Mouse (Mus musculus): ENCODE results near the gene Hprt. TPM values are rescaled to one million over a fixed set of nuclear protein-coding genes. Genes with fewer than 3 reads are reported as not detected.
"Not testable (repeated sequence)": the region's sequence is repeated elsewhere in the genome, so short reads cannot be mapped to it uniquely, and the experiment has no call there.

Hprt gene
- polyA plus RNA-seq, 1 experiment from 2014 or later, result 162 TPM

DNA sequence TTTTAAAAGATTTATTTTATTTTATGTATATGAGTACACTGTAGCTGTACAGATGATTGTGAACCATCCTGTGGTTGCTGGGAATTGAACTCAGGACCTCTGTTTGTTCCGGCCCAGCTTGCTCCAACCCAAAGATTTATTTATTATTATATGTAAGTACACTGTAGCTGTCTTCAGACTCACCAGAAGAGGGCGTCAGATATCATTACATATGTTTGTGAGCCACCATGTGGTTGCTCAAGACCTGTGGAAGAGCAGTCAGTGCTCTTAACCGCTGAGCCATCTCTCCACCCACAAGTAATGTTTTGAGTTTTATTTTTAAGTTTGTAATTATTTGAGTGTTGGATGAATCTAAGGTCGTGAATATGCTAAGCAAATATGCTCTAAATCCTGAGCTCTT, 16.9 kb downstream of the Hprt start:
- H3K36me3 ChIP-seq; H3K9ac ChIP-seq; H3K4me3 ChIP-seq; H3K4me1 ChIP-seq; H3K4me2 ChIP-seq; H3K9me3 ChIP-seq; H3K27ac ChIP-seq; ATAC-seq (ENCODE audit: insufficient number of reproducible peaks, low FRiP score, low TSS enrichment, low read depth); H3K27me3 ChIP-seq: not testable (repeated sequence)
- 62% methylated on average over 4 of the region's 4 CpGs for WGBS

DNA sequence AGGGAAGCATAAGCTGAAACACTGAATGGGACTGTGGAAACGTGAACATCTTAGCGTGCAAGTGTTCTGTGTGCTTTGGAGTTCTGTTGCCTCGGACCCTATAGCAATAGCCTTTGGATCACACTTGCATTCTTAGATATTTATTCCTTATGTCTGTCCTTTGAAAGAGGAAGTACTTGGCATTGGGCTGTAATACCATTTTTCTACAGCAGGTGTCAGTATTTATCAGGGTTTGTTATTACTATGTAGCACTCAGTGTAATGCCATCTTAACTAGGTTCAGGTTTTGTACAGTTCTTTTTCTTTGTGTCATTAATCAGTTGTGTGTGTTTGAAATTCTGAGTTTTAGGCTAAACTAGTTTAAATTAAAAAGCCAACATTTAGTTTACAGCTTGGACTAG, 18.1 kb downstream of the Hprt start:
- whole genome bisulfite sequencing, result 47% methylated on average over 3 of the region's 3 CpGs
- H3K4me2 ChIP-seq, result no peak overlapping the region
- H3K27ac ChIP-seq, result no peak overlapping the region
- H3K4me3 ChIP-seq, result no peak overlapping the region
- H3K27me3 ChIP-seq, result no peaks in the 10 kb centered on the region
- H3K36me3 ChIP-seq, result 0 out of 2 replicates have a peak, but pooled peaks cover under 1% of the 10 kb centered on the region
- no peaks in the 10 kb centered on the region for H3K9me3 ChIP-seq
- ATAC-seq (ENCODE audit: insufficient number of reproducible peaks, low FRiP score, low TSS enrichment, low read depth), result no peak
- no peak overlapping the region for H3K9ac ChIP-seq
- H3K4me1 ChIP-seq, result no peaks in the 10 kb centered on the region

DNA sequence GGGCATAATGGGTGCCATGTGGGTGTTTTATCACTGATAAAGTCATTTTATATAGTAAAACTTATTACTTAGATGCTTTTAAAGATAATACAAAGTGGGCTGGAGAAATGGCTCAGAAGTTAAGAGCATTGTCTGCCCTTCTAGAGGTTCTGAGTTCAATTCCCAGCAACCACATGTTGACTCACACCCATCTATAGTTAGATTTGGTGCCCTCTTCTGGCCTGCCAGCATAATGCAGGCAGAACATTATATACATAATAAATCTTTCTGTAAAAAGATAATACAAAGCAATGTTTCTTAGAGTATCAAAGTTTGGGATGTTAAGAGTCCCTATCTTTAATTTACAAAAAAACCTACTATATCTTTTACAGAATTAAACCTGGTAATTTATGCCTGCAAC, 27.6 kb downstream of the Hprt start:
- Histone ChIP-seq H3K9me3 (no peaks in the 10 kb centered on the region), H3K36me3 (no peaks in the 10 kb centered on the region; the same call in 1 of the 2 replicates), H3K4me3 (no peak overlapping the region), H3K9ac (no peak overlapping the region), H3K4me1 (no peaks in the 10 kb centered on the region), H3K27me3 (no peaks in the 10 kb centered on the region), H3K4me2 (no peak overlapping the region), H3K27ac (no peak overlapping the region)
- no peak for ATAC-seq (ENCODE audit: insufficient number of reproducible peaks, low FRiP score, low TSS enrichment, low read depth)

DNA sequence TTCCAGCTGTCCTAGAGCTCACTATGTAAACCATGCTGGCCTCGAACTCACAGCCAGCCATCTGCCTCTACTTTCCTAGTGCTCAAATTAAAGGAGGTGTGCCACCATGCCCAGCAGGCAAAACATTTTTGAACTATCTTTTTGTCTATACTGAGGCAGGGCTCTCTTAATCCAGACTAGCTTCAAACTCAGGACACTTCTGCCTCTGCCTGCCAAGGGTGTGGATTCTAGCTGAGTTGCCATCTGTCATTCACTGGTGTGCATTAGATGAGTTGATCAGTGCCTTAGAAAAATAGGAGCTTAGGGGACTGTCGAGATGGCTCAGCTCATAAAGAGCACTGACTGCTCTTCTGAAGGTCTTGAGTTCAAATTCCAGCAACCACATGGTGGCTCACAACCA, 35.1 kb downstream of the Hprt start:
- 90% methylated on average over 2 of the region's 2 CpGs for WGBS
- no peaks in the 10 kb centered on the region for H3K27me3 ChIP-seq
- no peaks in the 10 kb centered on the region for H3K4me1 ChIP-seq
- H3K36me3 ChIP-seq, result no peaks in the 10 kb centered on the region
- no peak for ATAC-seq (ENCODE audit: insufficient number of reproducible peaks, low FRiP score, low TSS enrichment, low read depth)
- no peak overlapping the region for H3K9ac ChIP-seq
- no peak overlapping the region for H3K27ac ChIP-seq
- no peaks in the 10 kb centered on the region for H3K9me3 ChIP-seq
- no peak overlapping the region for H3K4me3 ChIP-seq
- no peak overlapping the region for H3K4me2 ChIP-seq

DNA sequence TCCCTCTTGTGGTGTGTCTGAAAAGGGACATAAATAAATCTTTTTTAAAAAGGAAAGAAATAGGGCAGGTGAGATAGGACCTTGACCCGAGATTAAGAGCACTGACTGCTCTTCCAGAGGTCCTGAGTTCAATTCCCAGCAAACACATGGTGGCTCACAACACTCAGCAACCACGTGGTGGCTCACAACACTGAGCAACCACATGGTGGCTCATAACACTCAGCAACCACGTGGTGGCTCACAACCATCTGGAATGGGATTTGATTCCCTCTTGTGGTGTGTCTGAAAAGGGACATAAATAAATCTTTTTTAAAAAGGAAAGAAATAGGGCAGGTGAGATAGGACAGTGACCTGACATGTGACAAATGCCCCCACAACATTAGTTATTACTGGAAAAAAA, 36.3 kb downstream of the Hprt start:
- not testable (repeated sequence) for H3K27me3 ChIP-seq; ATAC-seq (ENCODE audit: insufficient number of reproducible peaks, low FRiP score, low TSS enrichment, low read depth)
- 22% methylated on average over 3 of the region's 3 CpGs for WGBS

DNA sequence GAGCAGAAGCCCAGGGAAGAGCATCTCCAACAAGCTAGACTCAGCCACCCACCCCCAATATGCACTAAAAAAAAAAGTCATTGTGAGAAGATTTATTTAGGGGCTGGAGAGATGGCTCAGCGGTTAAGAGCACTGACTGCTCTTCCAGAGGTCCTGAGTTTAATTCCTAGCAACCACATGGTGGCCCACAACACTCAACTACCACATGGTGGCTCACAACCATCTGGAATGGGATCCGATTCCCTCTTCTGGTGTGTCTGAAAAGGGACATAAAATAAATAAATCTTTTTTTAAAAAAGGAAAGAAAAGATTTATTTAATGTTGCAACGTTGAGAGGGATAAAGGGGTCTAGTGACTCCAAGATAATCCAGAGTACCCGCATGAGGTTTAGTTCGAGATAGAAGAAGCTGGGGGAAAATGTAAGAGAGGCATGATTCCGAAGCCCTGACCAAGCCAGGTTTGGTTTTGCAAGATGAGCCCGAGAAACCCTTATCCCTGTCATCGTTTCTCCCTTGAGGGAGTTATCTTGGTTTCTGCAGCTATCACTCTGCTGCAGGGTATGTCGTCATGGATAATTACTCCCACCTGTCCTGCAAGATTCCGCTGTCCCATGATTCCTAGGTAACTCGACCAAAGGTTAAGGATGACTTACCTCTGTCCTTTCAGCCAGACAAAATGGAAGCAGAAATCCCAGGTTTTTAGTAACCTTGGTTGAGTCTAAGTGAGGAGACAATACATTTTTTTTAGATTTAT, 37.7 kb downstream of the Hprt start:
- H3K27ac ChIP-seq, result no peak overlapping the region
- no peaks in the 10 kb centered on the region for H3K9me3 ChIP-seq
- no peaks in the 10 kb centered on the region for H3K36me3 ChIP-seq
- 48% methylated on average over 11 of the region's 11 CpGs for WGBS
- no peak for ATAC-seq (ENCODE audit: insufficient number of reproducible peaks, low FRiP score, low TSS enrichment, low read depth)
- H3K4me3 ChIP-seq, result no peak overlapping the region
- no peaks in the 10 kb centered on the region for H3K27me3 ChIP-seq
- no peak overlapping the region for H3K4me2 ChIP-seq
- H3K9ac ChIP-seq, result no peak overlapping the region
- H3K4me1 ChIP-seq, result no peaks in the 10 kb centered on the region

More for the DNA sequence above, 36.3 kb downstream of the Hprt start:
- not testable (repeated sequence) for H3K27ac ChIP-seq, H3K9ac ChIP-seq, H3K9me3 ChIP-seq, H3K4me2 ChIP-seq, H3K4me3 ChIP-seq, H3K4me1 ChIP-seq, H3K36me3 ChIP-seq

DNA sequence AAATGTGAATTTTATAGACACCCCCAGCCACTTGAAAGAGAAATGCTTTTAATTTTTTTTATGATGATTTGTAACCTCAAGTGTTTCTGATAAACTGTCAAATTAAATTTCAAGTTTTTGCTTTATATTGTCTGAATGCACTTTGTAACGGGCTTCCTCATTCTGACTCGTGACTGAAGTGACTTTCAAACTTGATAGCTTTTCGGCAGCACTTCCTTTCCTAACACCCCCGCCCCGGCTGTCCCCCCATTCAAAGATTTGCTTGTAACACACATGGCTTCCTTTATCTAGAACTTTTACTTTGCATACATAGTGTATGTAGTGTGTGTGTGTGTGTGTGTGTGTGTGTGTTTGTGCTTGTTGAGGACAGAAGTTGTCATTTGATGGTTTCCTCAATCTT, 41.6 kb downstream of the Hprt start:
- no peaks in the 10 kb centered on the region for H3K36me3 ChIP-seq
- no peak overlapping the region for H3K9ac ChIP-seq
- no peaks in the 10 kb centered on the region for H3K4me1 ChIP-seq
- WGBS, result 59% methylated on average over 5 of the region's 5 CpGs
- no peak overlapping the region for H3K4me3 ChIP-seq
- no peak overlapping the region for H3K4me2 ChIP-seq
- no peak overlapping the region for H3K27ac ChIP-seq
- H3K27me3 ChIP-seq, result no peaks in the 10 kb centered on the region
- no peak for ATAC-seq (ENCODE audit: insufficient number of reproducible peaks, low FRiP score, low TSS enrichment, low read depth)
- no peaks in the 10 kb centered on the region for H3K9me3 ChIP-seq

DNA sequence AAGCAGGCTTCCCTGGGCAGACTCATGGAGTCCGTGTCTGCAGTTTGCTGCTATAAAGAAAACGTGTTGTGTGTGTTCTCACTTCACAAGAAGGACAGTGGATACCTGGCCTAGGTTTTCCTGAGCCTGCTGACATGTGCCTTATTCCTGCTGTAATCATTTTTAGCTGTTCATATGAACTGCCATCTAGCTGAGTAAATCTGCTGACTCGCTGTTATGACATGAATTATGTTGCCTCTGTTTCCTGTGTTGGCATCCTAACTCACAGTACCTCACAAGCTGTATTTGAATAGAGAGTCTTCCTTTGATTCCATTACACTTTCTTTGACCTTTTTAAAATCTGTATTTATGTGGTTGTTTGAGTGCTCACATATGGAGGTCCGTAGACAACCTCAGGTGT, 50.3 kb downstream of the Hprt start:
- no peak for ATAC-seq (ENCODE audit: insufficient number of reproducible peaks, low FRiP score, low TSS enrichment, low read depth)
- Histone ChIP-seq H3K27me3 (no peaks in the 10 kb centered on the region), H3K27ac (no peak overlapping the region), H3K36me3 (no peaks in the 10 kb centered on the region), H3K9ac (no peak overlapping the region), H3K4me2 (no peak overlapping the region), H3K4me3 (no peak overlapping the region), H3K9me3 (no peaks in the 10 kb centered on the region), H3K4me1 (no peaks in the 10 kb centered on the region)
- 80% methylated on average over 4 of the region's 4 CpGs for WGBS

DNA sequence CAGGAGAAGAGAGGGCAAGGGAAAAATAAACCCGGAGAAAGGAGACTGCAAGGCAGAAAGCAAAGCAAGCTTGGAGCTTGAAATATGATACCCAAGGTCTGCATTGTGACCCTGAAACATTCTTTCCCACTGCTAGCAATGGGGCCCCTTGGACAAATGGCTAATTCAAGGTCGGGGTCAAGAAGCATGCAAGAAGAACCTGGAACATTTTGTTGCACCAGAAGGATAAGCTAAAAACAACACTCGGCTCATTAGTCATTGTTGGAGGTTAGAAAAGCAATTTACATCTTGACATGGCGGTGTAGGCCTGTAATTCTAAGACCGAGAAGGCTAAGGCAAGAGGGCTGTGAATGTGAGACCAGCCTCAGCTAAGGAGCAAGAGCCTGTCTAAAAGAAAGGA, 51.7 kb downstream of the Hprt start:
- H3K9me3 ChIP-seq, result no peaks in the 10 kb centered on the region
- 52% methylated on average over 5 of the region's 5 CpGs for WGBS

DNA sequence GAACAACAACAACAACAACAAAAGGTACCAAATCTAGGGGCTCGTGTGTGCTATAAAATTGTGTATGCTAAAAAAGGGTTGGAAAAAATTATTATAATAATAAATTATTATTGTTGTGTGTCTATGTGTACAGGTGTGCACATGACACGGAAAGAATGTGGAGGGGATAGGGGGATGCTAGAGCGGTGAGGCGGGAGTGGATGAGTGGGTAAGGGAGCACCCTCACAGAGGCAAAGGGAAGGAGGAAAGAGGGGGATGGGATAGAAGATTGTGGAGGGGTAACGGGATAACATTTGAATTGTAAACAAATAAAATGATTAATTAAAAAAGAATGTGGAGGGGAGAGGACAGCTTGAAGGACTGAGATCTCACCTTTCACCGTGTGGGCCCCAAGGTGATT, 52.2 kb downstream of the Hprt start:
- ATAC-seq (ENCODE audit: insufficient number of reproducible peaks, low FRiP score, low TSS enrichment, low read depth), result no peak
- Histone ChIP-seq H3K36me3 (no peaks in the 10 kb centered on the region), H3K27me3 (no peaks in the 10 kb centered on the region), H3K4me1 (peaks cover under 1% of the 10 kb centered on the region), H3K4me3 (no peak overlapping the region), H3K4me2 (no peak overlapping the region), H3K27ac (no peak overlapping the region), H3K9ac (no peak overlapping the region), H3K9me3 (no peaks in the 10 kb centered on the region)
- 85% methylated on average over 6 of the region's 6 CpGs for WGBS

More for the DNA sequence above, 51.7 kb downstream of the Hprt start:
- no peak overlapping the region for H3K4me3 ChIP-seq
- H3K9ac ChIP-seq, result no peak overlapping the region
- no peaks in the 10 kb centered on the region for H3K27me3 ChIP-seq
- no peaks in the 10 kb centered on the region for H3K4me1 ChIP-seq
- H3K27ac ChIP-seq, result no peak overlapping the region
- no peaks in the 10 kb centered on the region for H3K36me3 ChIP-seq
- H3K4me2 ChIP-seq, result no peak overlapping the region
- ATAC-seq (ENCODE audit: insufficient number of reproducible peaks, low FRiP score, low TSS enrichment, low read depth), result no peak

DNA sequence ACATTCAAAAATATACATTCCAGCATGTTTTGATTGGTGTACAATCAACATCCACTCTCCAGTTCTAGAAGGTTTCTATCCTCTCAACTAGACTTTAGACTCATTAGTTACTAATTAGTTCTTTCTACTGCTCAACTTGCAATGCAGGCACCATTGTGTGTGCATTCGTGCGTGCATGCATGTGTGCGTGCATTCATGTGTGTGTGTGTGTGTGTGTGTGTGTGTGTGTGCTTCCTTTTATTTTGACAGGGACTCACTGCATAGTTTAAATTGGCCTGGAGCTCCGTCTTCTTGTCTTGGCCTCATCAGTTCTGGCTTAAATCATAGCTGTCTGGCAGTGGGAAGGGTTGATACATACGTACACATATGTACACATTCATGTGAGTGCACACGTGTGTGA, 53.1 kb downstream of the Hprt start:
- Histone ChIP-seq H3K36me3 (no peaks in the 10 kb centered on the region), H3K4me1 (peaks cover 7% of the 10 kb centered on the region), H3K27me3 (no peaks in the 10 kb centered on the region), H3K9me3 (no peaks in the 10 kb centered on the region), H3K27ac (no peak overlapping the region), H3K9ac (no peak overlapping the region), H3K4me2 (no peak overlapping the region), H3K4me3 (no peak overlapping the region)
- 85% methylated on average over 6 of the region's 6 CpGs for WGBS
- ATAC-seq (ENCODE audit: insufficient number of reproducible peaks, low FRiP score, low TSS enrichment, low read depth), result no peak

DNA sequence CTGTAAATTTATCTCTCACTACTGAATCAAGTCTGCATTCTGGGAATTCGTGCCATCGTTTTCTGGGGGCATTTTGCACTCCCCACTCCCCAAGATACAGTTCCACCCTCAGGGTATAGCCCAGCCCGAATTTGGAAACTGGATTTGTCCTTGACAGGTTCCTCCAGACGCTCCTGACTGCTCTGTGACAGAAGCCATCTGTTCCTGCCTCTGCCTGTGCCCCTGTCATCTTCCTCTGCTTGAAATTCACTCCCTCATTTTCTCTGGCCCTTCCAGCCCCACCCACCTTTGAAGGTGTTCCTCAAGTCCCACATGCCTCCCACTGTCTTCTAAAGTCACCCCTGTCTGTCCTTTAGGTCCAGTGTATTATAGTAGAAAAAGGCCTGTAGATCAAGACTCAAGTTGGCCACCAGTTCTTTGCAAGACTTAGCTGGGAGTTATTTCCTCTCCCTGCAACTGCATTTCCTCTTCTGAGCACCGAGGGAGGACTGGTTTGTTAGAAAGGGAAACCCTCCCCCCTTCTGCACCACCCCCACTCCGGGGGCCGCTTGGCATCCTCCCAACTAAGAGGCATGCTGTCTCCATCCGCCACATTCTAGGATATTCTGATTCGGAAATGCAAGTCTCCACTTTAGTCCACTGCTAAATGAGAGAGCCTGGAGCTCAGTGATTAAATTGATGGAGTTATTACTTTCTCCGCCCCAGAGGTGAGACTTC, 57.4 kb downstream of the Hprt start:
- no peak overlapping the region for H3K4me2 ChIP-seq
- H3K9me3 ChIP-seq, result no peaks in the 10 kb centered on the region
- 19% methylated on average over 10 of the region's 10 CpGs for WGBS
- H3K9ac ChIP-seq, result no peak overlapping the region
- H3K4me1 ChIP-seq, result peaks cover 9% of the 10 kb centered on the region
- peak overlapping the region; percentile 73 for H3K27ac ChIP-seq
- no peaks in the 10 kb centered on the region for H3K27me3 ChIP-seq
- no peaks in the 10 kb centered on the region for H3K36me3 ChIP-seq
- no peak for ATAC-seq (ENCODE audit: insufficient number of reproducible peaks, low FRiP score, low TSS enrichment, low read depth)
- no peak overlapping the region for H3K4me3 ChIP-seq

All from limb, embryonic 15.5 days (tissue).